Mouse (Mus musculus): ENCODE results near the gene Cntrob. TPM values are rescaled to one million over a fixed set of nuclear protein-coding genes. Genes with fewer than 3 reads are reported as not detected.

Cntrob gene
- total RNA-seq, 2 experiments from 2014 or later = 3.4 to 6.1 TPM

DNA sequence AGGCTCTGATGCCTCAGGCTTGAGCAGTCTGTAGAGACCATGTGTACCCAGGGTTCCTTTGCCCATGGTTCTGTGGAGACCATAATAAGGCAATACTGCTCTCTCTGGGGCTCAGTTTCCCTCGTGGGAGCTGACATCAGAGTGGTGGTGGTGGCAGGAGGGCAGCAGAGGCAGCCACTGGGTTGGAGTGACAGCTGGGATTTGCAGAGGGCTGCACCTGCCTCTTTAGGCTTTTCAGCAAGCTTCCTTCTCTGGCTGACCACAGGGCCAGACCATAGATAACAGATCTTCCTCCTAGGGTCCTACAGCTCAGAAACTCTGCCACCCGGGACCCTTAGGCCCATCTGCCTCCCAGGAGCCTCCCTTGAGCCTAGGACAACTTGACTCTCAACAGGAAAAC lies 66.5 kb downstream of the Cntrob start:
- DNase-seq = no peak
- intact Hi-C loops (cut with DNase I) = loop anchor here (2.0 kb wide), 1 partner anchor 258 kb away; no protein-coding TSS in a partner anchor

DNA sequence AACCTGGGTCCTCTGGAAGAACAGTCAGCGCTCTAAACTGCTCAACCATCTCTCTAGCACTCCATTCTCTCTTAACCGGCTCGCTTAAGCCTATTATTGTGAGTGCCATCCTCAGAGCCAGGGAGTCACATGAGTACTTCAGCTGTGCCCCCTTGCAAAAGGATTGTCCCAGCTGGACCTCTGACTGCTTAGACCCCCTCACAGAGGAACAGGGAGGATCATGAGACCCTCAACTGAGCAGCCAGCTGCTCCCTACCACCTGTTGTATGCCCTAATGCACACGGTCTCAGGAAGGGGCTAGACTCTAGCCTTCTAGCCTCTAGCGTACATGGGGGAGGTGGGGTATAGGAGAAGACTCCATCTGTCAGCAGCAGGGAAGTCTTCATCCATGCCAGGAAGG lies 68.8 kb downstream of the Cntrob start:
- no peak for DNase-seq
- intact Hi-C loops (cut with DNase I) = no loop called here

DNA sequence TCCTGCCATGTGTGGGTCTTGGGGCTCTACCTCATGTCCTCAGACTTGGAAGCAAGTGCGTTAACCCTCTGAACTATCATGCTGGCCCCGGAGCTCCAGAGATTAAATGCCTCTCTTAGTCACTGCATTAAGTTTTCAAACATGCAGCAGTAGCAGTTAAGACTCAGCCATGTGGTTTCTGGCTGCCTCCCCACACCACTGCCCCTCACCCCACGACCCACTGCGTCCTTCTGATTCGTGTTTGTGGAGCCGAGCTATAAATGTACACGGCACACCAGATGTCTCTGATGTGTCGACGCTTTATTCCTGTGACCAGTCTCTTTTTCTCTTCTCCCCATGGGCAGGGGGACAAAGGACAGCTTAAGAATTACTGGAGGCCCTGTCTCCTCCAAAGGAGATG lies 70.4 kb downstream of the Cntrob start:
- intact Hi-C loops (cut with DNase I) = no loop called here
- no peak for DNase-seq

DNA sequence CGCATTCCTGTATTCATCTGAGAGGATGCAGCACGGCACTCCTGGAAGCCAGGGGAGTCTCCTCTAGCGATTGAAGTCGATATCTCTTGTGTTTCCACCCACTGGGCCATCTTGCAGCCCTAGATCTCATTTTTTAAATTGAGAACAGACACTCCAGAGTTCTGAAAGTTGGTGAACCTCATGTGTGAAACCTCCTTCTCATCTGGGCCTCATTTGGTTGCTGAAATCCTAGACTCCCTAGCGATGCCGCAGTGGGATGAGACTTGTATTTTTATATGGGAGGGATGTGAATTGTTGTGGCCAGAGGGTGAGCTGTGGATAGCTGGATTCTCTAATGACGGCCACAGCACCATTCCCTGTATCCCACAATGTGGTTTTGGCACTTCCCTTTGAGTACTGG lies 71.6 kb downstream of the Cntrob start:
- no peak for DNase-seq
- intact Hi-C loops (cut with DNase I) = no loop called here

DNA sequence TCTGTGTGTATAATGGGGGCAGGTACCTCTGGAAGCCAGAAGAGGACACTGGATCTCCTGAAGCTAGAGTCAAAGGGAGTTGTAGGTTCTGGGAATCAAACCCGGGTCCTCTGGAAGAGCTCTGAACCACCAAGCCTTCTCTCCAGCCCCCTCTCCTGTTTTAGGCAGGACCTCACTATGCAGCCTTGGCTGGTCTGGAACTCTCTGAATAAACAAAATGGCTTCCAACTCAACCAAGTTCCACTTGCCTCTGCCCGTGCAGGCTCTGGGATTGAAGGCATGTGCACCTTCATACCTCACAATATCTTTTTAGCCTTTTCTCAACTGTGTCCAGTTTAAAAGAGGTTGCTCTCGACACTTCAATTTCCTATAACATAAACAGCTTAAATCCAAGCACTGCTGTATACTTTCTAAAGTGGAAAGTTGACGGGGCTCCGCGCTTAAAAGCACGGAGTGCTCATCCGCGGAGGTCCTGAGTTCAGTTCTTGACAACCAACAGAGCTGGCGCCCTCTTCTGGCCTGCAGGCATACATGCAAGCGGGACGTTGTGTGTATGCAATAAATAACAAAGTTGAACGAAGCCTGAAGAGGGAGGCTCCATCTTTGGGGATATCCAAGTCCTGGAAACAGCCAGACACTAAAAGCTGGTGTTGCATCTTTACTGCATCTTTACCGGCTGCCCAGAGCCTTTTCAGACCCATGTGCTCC lies 72.3 kb downstream of the Cntrob start:
- intact Hi-C loops (cut with DNase I) = no loop called here
- no peak for DNase-seq

DNA sequence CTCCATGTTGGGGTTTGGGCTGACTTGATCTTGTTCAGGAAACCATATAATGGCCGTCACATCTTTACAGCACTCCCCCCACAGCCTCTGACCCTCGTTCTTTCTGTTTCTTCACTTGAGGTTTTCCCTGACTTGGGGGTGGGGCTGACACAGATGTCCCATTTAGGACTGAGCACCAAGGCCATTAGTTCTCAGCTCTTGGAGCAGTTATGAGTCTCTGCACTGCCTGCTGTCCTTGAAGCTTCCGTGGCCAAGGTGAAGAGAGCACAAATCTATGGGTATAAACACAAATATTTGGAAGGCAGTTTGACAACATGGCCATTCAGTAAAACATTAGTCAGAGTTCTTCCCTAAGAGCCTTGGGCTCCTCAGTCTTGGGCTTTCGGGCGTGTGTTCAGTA lies 73.5 kb downstream of the Cntrob start:
- DNase-seq = no peak
- intact Hi-C loops (cut with DNase I) = no loop called here

Other genes starting within 250 kb of the Cntrob start
- gene Vamp2, start 235.3 kb downstream of the Cntrob start, total RNA-seq (2021) = 10 to 100 TPM; 68.8 to 72.6 TPM
- 100 to 1,000 TPM; 100 to 103 TPM for gene Per1, start 228.6 kb downstream of the Cntrob start, total RNA-seq (2021)
- under 1 TPM; 0.14 to 0.32 TPM for gene Hes7, start 203.4 kb downstream of the Cntrob start, total RNA-seq (2021)
- gene 9130213A22Rik, start 201.2 kb downstream of the Cntrob start, total RNA-seq (2021) = under 1 TPM; 0.33 to 0.44 TPM
- gene Aloxe3, start 197.9 kb downstream of the Cntrob start, total RNA-seq (2021) = not detected
- gene Alox12b, start 166.8 kb downstream of the Cntrob start, total RNA-seq (2021) = not detected
- 1 to 10 TPM in 1 of 2 experiments, under 1 TPM in 1; 0.88 to 1.7 TPM for gene Alox8, start 125.9 kb downstream of the Cntrob start, total RNA-seq (2021)
- gene Gucy2e, start 86.7 kb downstream of the Cntrob start, total RNA-seq (2021) = 1 to 10 TPM in 1 of 2 experiments, under 1 TPM in 1; 1.00 to 1.3 TPM
- 10 to 100 TPM; 54.0 to 61.4 TPM for gene Trappc1, start 205 bp upstream of the Cntrob start, total RNA-seq (2021)
- gene Kcnab3, start 2.5 kb upstream of the Cntrob start, total RNA-seq (2021) = under 1 TPM; 0.51 to 0.67 TPM
- gene Rnf227, start 16.7 kb upstream of the Cntrob start, total RNA-seq (2021) = under 1 TPM; 0.34 to 0.48 TPM
- gene Chd3, start 45.6 kb upstream of the Cntrob start, total RNA-seq (2021) = 10 to 100 TPM; 45.4 to 47.4 TPM
- 10 to 100 TPM; 85.4 to 91.7 TPM for gene Naa38, start 71.7 kb upstream of the Cntrob start, total RNA-seq (2021)
- gene Cyb5d1, start 71.9 kb upstream of the Cntrob start, total RNA-seq (2021) = 10 to 100 TPM; 25.0 to 29.3 TPM
- 10 to 100 TPM; 37.4 to 39.6 TPM for gene Tmem88, start 74.5 kb upstream of the Cntrob start, total RNA-seq (2021)
- 10 to 100 TPM; 45.7 to 50.6 TPM for gene Kdm6b, start 89.9 kb upstream of the Cntrob start, total RNA-seq (2021)
- gene Dnah2, start 225.3 kb upstream of the Cntrob start, total RNA-seq (2021) = under 1 TPM; 0.07 to 0.38 TPM
- gene Efnb3, start 236.4 kb upstream of the Cntrob start, total RNA-seq (2021) = 10 to 100 TPM; 60.5 to 70.3 TPM

Measured in heart, postnatal 14 days (tissue).